Mouse (Mus musculus): Measurements from ENCODE around the gene Pate4. TPM values are rescaled to one million over a fixed set of nuclear protein-coding genes. Genes with fewer than 3 reads are reported as not detected.
A peak's percentile ranks its signal among the peaks of the same experiment; 100 is the strongest.

The Pate4 gene
- polyA plus RNA-seq, 1 experiment from 2014 or later = not detected

DNA sequence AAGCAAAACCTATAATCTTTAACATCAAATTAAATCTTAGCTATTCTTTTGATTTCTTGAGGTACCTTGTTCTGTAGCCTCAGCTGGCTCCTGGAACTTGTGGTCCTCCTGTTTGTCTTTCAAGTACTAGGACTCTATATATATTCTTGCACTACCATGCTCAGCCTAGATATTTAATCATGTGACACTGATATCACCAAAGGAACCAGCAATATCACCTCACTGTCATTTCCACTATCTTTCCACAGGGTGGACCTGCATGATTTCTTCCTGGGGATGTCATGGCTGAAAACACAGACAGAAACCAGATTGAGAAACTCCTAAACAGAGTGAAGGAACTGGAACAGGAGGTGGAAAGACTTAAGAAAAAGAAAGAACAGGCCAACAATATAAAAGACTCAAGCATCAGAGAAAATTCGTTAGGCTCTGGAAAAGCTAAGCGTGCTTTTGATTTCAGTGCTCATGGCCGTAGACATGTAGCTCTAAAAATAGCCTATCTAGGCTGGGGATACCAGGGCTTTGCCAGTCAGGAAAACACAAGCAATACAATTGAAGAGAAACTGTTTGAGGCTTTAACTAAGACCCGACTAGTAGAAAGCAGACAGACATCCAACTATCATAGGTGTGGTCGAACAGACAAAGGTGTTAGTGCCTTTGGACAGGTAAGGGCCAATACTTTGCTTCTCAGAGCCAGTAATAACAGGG is 47.1 kb downstream of the Pate4 start:
- Histone ChIP-seq H3K4me3 (no peak overlapping the region), H3K9me3 (replicated peaks) (no peaks in the 10 kb centered on the region), H3K4me1 (peaks cover 10% of the 10 kb centered on the region; the same call in 1 of the 2 replicates), H3K27me3 (ENCODE audit: low read depth, poor library complexity, severe bottlenecking) (no peaks in the 10 kb centered on the region), H3K36me3 (peaks cover 75% of the 10 kb centered on the region), H3K27ac (no peak overlapping the region)
- DNase-seq (ENCODE audit: low spot score) = no peak
- WGBS = 97% methylated on average over 5 of the region's 5 CpGs

DNA sequence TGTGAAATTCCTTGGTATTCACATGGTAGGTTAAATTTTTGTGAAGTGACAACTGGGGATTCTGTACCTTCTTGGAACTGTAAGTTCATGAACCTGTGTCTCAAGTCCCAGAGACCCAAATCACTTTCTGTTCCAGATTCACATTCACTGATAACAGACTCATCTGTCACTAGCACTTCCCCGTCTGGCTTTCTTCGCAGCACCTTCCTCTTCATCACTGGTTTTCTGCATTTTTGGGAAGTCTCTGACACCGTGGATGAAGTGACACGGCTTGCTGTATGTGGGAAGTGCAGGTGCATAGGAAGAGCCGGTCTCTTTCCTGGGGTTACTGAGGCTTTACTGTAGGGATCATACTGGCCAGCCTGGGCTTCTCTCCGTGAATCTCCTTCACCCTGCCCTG is 50.2 kb downstream of the Pate4 start:
- Histone ChIP-seq H3K4me3 (no peak overlapping the region), H3K27me3 (ENCODE audit: low read depth, poor library complexity, severe bottlenecking) (peaks cover 11% of the 10 kb centered on the region; the same call in 1 of the 2 replicates), H3K27ac (no peak overlapping the region), H3K36me3 (peaks cover 56% of the 10 kb centered on the region), H3K9me3 (replicated peaks) (no peaks in the 10 kb centered on the region), H3K4me1 (peaks cover 19% of the 10 kb centered on the region)
- WGBS = 88% methylated on average over 6 of the region's 6 CpGs
- no peak for DNase-seq (ENCODE audit: low spot score)

DNA sequence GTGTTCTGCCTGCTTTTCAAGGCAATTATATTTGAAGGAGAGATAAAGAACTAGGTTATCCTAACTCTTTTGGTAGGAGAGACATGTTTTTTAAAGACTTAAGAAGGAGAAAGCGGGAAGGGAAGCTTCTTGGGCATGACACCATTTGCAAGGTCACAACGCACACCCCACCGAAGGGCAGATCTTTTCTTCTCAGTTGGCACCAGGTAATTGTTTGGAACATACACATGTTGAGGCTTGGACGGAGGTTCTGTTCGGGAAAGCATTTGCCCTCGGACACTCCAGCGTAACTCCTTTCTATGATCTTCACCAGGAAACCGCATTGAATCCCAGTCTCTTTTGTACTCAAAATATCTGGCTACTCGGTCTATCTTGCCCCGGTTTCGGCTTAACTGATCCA is 50.7 kb downstream of the Pate4 start:
- 94% methylated on average over 11 of the region's 11 CpGs for WGBS

DNA sequence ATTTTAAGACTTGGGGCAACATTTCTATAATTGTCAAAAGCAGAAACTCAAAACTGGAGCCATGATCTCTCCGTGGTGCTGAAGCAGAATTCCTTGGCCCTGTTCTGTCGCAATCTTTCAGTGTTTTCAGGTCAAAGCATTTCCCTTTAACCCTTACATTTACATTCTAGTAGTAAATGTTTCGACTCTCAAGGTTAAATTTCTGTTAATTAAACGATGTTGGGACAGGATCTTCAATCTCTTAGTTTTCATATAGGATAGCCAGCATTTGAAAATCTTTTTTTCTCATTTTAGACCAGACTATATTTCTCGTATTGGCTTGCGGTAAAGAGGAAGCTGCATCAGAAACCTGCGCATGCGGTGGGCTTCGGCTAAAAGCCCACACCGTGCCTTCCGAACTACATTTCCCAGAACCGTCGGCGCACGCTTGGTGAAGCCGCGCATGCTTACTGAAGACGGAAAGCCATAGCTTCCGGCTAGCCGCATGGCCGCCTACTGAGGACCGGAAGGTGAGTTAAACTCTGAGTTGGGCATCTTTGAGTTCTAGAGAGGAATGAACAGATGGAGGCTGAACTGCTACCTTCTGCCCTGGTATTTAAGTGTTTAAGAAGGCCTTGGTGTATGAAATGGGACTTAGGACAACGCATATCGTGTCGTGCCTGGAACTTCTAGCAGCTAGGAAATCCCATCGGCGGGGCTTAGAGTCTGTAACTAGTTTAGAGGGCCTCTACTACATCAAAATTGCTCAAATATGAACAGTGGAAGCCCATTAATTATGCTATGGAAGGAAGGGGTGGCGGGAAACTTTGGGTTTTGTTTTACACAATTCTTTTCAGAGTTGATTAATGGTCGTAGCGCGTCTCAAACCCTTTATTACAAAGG is 52.5 kb downstream of the Pate4 start:
- Histone ChIP-seq H3K27me3 (ENCODE audit: low read depth, poor library complexity, severe bottlenecking) (peaks cover 11% of the 10 kb centered on the region; the same call in 1 of the 2 replicates), H3K9me3 (replicated peaks) (no peaks in the 10 kb centered on the region), H3K4me1 (peaks cover 19% of the 10 kb centered on the region), H3K27ac (peak overlapping the region; percentile 89), H3K36me3 (peaks cover 33% of the 10 kb centered on the region), H3K4me3 (peak overlapping the region; percentile 74)
- peak; percentile 91 for DNase-seq (ENCODE audit: low spot score)
- WGBS = 2% methylated on average over 31 of the region's 31 CpGs

More for the DNA sequence above, 50.7 kb downstream of the Pate4 start:
- H3K36me3 ChIP-seq = peaks cover 51% of the 10 kb centered on the region
- H3K27me3 ChIP-seq (ENCODE audit: low read depth, poor library complexity, severe bottlenecking) = peaks cover 11% of the 10 kb centered on the region; the same call in 1 of the 2 replicates
- H3K9me3 ChIP-seq (replicated peaks) = no peaks in the 10 kb centered on the region
- DNase-seq (ENCODE audit: low spot score) = no peak
- H3K27ac ChIP-seq = no peak overlapping the region
- no peak overlapping the region for H3K4me3 ChIP-seq
- H3K4me1 ChIP-seq = peaks cover 19% of the 10 kb centered on the region

DNA sequence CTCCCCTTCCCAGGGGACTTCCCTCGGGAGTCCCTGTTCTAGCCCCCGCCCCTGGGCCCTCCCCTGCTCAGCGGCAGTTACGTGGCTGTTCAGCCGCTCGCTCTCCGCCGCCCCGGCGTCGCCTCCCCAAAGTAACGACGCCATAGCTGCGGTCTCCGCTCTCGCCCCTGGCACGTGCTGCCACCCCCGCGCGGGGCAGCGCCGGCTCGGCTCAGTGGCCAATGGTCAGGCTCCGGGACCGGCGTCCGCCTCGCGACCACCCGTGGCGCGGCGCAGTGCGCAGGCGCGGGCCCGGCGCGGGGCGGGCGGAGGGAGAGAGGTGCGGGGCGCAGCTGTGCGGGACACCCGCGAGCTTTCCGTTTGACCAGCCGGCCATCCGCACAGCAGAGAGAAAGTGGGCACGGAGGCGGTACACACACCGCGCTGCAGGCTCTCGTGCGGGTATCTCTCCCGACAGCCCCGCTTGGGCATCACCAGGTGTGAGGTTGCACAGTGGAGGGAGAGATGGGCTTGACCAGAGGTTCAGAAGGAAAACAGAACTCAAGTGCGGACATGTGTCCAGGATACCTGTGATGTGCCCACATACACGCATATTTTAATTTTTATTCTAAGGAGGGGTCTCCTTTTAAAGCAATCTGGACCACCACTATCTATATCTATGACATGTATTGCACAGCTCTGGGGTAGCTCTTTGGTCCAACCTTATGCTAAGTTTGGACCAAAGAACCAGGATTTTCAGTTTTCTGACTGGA is 53.3 kb downstream of the Pate4 start, which contains the start of the genes Ddx25 and Pus3:
TSS of gene Ddx25 (minus strand) at position 272 of the 752 bp plus-strand sequence.
TSS of gene Pus3 (plus strand) at position 339 of the 752 bp plus-strand sequence.
- peak within 1 kb of the TSS; percentile 74 for H3K4me3 ChIP-seq
- H3K27me3 ChIP-seq (ENCODE audit: low read depth, poor library complexity, severe bottlenecking) = peaks cover 11% of the 10 kb centered on the region; the same call in 1 of the 2 replicates
- peaks cover 19% of the 10 kb centered on the region for H3K4me1 ChIP-seq
- H3K27ac ChIP-seq = peak within 1 kb of the TSS; percentile 89
- DNase-seq (ENCODE audit: low spot score) = peak; percentile 80
- H3K36me3 ChIP-seq = peaks cover 26% of the 10 kb centered on the region
- H3K9me3 ChIP-seq (replicated peaks) = no peaks in the 10 kb centered on the region
- WGBS = 1% methylated on average over 59 of the region's 59 CpGs

Other genes starting within 250 kb of the Pate4 start
- gene Cdon, start 190.8 kb downstream of the Pate4 start, polyA plus RNA-seq (2016; fragmentation: Nextera tagmentation; extraction: Ambion mirVana) = 10.5 and 16.1 TPM in 2 replicates
- gene Gm1113, start 93.7 kb downstream of the Pate4 start, polyA plus RNA-seq (2016; fragmentation: Nextera tagmentation; extraction: Ambion mirVana) = not detected in 2 replicates
- gene Ddx25, start 53.4 kb downstream of the Pate4 start, polyA plus RNA-seq (2016; fragmentation: Nextera tagmentation; extraction: Ambion mirVana) = 4.9 and 6.0 TPM in 2 replicates
- gene Pus3, start 53.3 kb downstream of the Pate4 start, polyA plus RNA-seq (2016; fragmentation: Nextera tagmentation; extraction: Ambion mirVana) = 21.2 and 22.3 TPM in 2 replicates
- 1.2 and 1.4 TPM in 2 replicates for gene Pate2, start 41.7 kb downstream of the Pate4 start, polyA plus RNA-seq (2016; fragmentation: Nextera tagmentation; extraction: Ambion mirVana)
- 19.5 and 22.4 TPM in 2 replicates for gene Hyls1, start 41.5 kb downstream of the Pate4 start, polyA plus RNA-seq (2016; fragmentation: Nextera tagmentation; extraction: Ambion mirVana)
- gene Pate3, start 36.3 kb upstream of the Pate4 start, polyA plus RNA-seq (2016; fragmentation: Nextera tagmentation; extraction: Ambion mirVana) = 0.10 TPM in 1 of 2 replicates, not detected in the other
- gene Pate1, start 75.4 kb upstream of the Pate4 start, polyA plus RNA-seq (2016; fragmentation: Nextera tagmentation; extraction: Ambion mirVana) = not detected in 2 replicates
- not detected in 2 replicates for gene Gm17677, start 129.1 kb upstream of the Pate4 start, polyA plus RNA-seq (2016; fragmentation: Nextera tagmentation; extraction: Ambion mirVana)
- not detected in 2 replicates for gene Gm17727, start 166.2 kb upstream of the Pate4 start, polyA plus RNA-seq (2016; fragmentation: Nextera tagmentation; extraction: Ambion mirVana)
- gene Gm27235, start 178.2 kb upstream of the Pate4 start, polyA plus RNA-seq (2016; fragmentation: Nextera tagmentation; extraction: Ambion mirVana) = not detected in 2 replicates
- gene D730048I06Rik, start 178.2 kb upstream of the Pate4 start, polyA plus RNA-seq (2016; fragmentation: Nextera tagmentation; extraction: Ambion mirVana) = not detected in 2 replicates
- gene 9230110F15Rik, start 232.2 kb upstream of the Pate4 start, polyA plus RNA-seq (2016; fragmentation: Nextera tagmentation; extraction: Ambion mirVana) = not detected in 2 replicates